Mouse (Mus musculus) lung, postnatal 0 days (tissue): ENCODE data around the gene Ndufb7.

Experiments
- CTCF ChIP-seq: IDR thresholded peaks from 2 replicates; pipeline ENCODE4 v1.5.1; 2016; ENCODE audit warnings: antibody characterized with exemption, mild to moderate bottlenecking
- EP300 ChIP-seq: IDR thresholded peaks from 2 replicates; pipeline ENCODE4 v1.6.1; 2016; ENCODE audit warnings: antibody characterized with exemption, mild to moderate bottlenecking, control low read depth

DNA sequence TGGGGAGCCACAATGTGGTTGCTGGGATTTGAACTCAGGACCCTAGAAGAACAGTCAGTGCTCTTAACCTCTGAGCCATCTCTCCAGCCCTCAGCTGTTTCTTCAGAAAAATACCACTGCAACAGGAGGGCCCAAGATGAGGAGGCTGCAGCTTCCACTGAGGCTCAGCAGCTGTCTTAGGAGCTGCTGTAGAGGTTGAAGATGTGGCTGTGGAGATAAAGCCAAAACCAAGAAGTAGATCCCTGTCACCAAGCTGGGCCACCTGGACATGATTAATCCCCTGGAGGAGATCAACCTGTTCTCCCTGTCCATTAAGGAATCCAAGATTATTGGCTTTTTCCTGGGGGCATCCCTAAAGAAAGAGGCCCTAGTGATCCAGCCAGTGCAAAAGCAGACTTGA, 33.3 kb downstream of the Ndufb7 start:
- TF ChIP-seq CTCF, result no peak
- no peak for TF ChIP-seq EP300
